Mouse (Mus musculus) heart, adult 11 months (tissue): ENCODE measurements around the gene Ccr4.

Source experiments
- DNase-seq: peaks from one replicate; pipeline ENCODE4 v3.0.0; 2022

Gene Ccr4

GRCm38 (mm10) chr9:114504816-114505215, at the start of gene Ccr4:
TSS of gene Ccr4 (minus strand) at chr9:114504916.
- no peak for DNase-seq

- DNase-seq = no peak
Measured at GRCm38 (mm10) chr9:114553828-114554227, 49.1 kb upstream of the Ccr4 start.

- DNase-seq = no peak
Measured at GRCm38 (mm10) chr9:114550033-114550432, 45.3 kb upstream of the Ccr4 start.

- no peak for DNase-seq
Measured at GRCm38 (mm10) chr9:114549117-114549516, 44.4 kb upstream of the Ccr4 start.

GRCm38 (mm10) chr9:114548496-114548895, 43.8 kb upstream of the Ccr4 start:
- no peak for DNase-seq

- DNase-seq = no peak
Measured at GRCm38 (mm10) chr9:114547643-114548077, 42.9 kb upstream of the Ccr4 start.

- DNase-seq = no peak
Measured at GRCm38 (mm10) chr9:114546765-114547164, 42.0 kb upstream of the Ccr4 start.

- no peak for DNase-seq
Measured at GRCm38 (mm10) chr9:114544754-114545393, 40.2 kb upstream of the Ccr4 start.

GRCm38 (mm10) chr9:114543882-114544753, 39.4 kb upstream of the Ccr4 start:
- no peak for DNase-seq

- peak; percentile 97 for DNase-seq
Measured at GRCm38 (mm10) chr9:114541279-114541741, 36.6 kb upstream of the Ccr4 start.

GRCm38 (mm10) chr9:114538996-114539563, 34.4 kb upstream of the Ccr4 start:
- DNase-seq = no peak

GRCm38 (mm10) chr9:114536628-114537027, 31.9 kb upstream of the Ccr4 start:
- no peak for DNase-seq

- no peak for DNase-seq
Measured at GRCm38 (mm10) chr9:114534747-114535517, 30.2 kb upstream of the Ccr4 start.

- DNase-seq = no peak
Measured at GRCm38 (mm10) chr9:114533848-114534247, 29.1 kb upstream of the Ccr4 start.

- no peak for DNase-seq
Measured at GRCm38 (mm10) chr9:114531276-114531675, 26.6 kb upstream of the Ccr4 start.

- DNase-seq = peak; percentile 84
Measured at GRCm38 (mm10) chr9:114528680-114529048, 23.9 kb upstream of the Ccr4 start.

- peak; percentile 96 for DNase-seq
Measured at GRCm38 (mm10) chr9:114527992-114528679, 23.4 kb upstream of the Ccr4 start.

GRCm38 (mm10) chr9:114527085-114527484, 22.4 kb upstream of the Ccr4 start:
- DNase-seq = peak; percentile 96

GRCm38 (mm10) chr9:114526581-114526980, 21.9 kb upstream of the Ccr4 start:
- peak; percentile 87 for DNase-seq

GRCm38 (mm10) chr9:114525891-114526290, 21.2 kb upstream of the Ccr4 start:
- DNase-seq = no peak

GRCm38 (mm10) chr9:114525073-114525633, 20.4 kb upstream of the Ccr4 start:
- peak; percentile 76 for DNase-seq

GRCm38 (mm10) chr9:114522501-114522900, 17.8 kb upstream of the Ccr4 start:
- no peak for DNase-seq
